Mouse (Mus musculus) liver, postnatal 0 days (tissue): ENCODE data around the gene Rhoj. TPM values are rescaled to one million over a fixed set of nuclear protein-coding genes. Genes with fewer than 3 reads are reported as not detected.

Source experiments
- ATAC-seq: fragments of 200-750 bp; cut with Nextera tagmentation; 2 replicates; pipeline ENCODE4 v1.8.0; 2017; ENCODE audit warnings: mild to moderate bottlenecking, moderate library complexity
- DNase-seq: peaks from one replicate; pipeline ENCODE4 v3.0.0-alpha.2; 2016
- H3K27ac ChIP-seq: fragments of 300-500 bp; sonication (generic); 2 replicates; pipeline ENCODE4 v1.5.1; 2014; ENCODE audit warnings: antibody characterized with exemption, moderate library complexity, mild to moderate bottlenecking, low read depth
- H3K27me3 ChIP-seq: fragments of 300-500 bp; sonication (generic); 2 replicates; pipeline ENCODE4 v1.6.1; 2014; ENCODE audit warnings: low read length, control low read depth, mixed read lengths; ENCODE audit not compliant: insufficient read depth
- H3K36me3 ChIP-seq: fragments of 300-500 bp; sonication (generic); replicated peaks from 2 replicates; pipeline ENCODE4 v1.6.1; 2014; ENCODE audit warnings: mild to moderate bottlenecking, control low read depth, low read length, moderate library complexity, mixed read lengths; ENCODE audit not compliant: insufficient read depth
- H3K4me1 ChIP-seq: fragments of 300-500 bp; sonication (generic); 2 replicates; pipeline ENCODE4 v1.6.1; 2014; ENCODE audit warnings: antibody characterized with exemption, mild to moderate bottlenecking, control low read depth; ENCODE audit not compliant: insufficient read depth
- H3K4me2 ChIP-seq: fragments of 300-500 bp; sonication (generic); 2 replicates; pipeline ENCODE4 v1.6.1; 2014; ENCODE audit warnings: low read depth, mild to moderate bottlenecking, low read length, moderate library complexity, mixed read lengths
- H3K4me3 ChIP-seq: fragments of 300-500 bp; sonication (generic); 2 replicates; pipeline ENCODE4 v1.5.1; 2014; ENCODE audit warnings: low read depth, low read length
- H3K9ac ChIP-seq: fragments of 300-500 bp; sonication (generic); replicated peaks from 2 replicates; pipeline ENCODE4 v1.6.1; 2014; ENCODE audit warnings: mild to moderate bottlenecking, moderate library complexity
- H3K9me3 ChIP-seq: fragments of 300-500 bp; sonication (generic); 2 replicates; pipeline ENCODE4 v1.6.1; 2016; ENCODE audit warnings: mild to moderate bottlenecking, control low read depth, low read length, mixed read lengths
- CTCF ChIP-seq: sonication (generic); IDR thresholded peaks from 2 replicates; pipeline ENCODE4 v1.5.1; 2016; ENCODE audit warnings: antibody characterized with exemption, low read depth
- EP300 ChIP-seq: IDR thresholded peaks from 2 replicates; pipeline ENCODE4 v1.6.1; 2016; ENCODE audit warnings: antibody characterized with exemption, low read depth, mild to moderate bottlenecking
- WGBS: fragments of 180-500 bp; shearing (Covaris S2); extraction: QIAGEN DNeasy Blood & Tissue Kit; methylation state at CpG from one replicate; pipeline ENCODE4 v1.1.7; 2014; ENCODE audit not compliant: insufficient replicate concordance; 5-methylcytosine and 5-hydroxymethylcytosine counted together
- polyA plus RNA-seq: library from polyadenylated mRNA; unstranded; fragments of >200 nt; fragmentation: Nextera tagmentation; extraction: Ambion mirVana; gene quantifications from 2 replicates; pipeline ENCODE4 v1.2.1, GENCODE M21; 2015

The Rhoj gene
- polyA plus RNA-seq: 6.8 and 7.2 TPM in 2 replicates

DNA sequence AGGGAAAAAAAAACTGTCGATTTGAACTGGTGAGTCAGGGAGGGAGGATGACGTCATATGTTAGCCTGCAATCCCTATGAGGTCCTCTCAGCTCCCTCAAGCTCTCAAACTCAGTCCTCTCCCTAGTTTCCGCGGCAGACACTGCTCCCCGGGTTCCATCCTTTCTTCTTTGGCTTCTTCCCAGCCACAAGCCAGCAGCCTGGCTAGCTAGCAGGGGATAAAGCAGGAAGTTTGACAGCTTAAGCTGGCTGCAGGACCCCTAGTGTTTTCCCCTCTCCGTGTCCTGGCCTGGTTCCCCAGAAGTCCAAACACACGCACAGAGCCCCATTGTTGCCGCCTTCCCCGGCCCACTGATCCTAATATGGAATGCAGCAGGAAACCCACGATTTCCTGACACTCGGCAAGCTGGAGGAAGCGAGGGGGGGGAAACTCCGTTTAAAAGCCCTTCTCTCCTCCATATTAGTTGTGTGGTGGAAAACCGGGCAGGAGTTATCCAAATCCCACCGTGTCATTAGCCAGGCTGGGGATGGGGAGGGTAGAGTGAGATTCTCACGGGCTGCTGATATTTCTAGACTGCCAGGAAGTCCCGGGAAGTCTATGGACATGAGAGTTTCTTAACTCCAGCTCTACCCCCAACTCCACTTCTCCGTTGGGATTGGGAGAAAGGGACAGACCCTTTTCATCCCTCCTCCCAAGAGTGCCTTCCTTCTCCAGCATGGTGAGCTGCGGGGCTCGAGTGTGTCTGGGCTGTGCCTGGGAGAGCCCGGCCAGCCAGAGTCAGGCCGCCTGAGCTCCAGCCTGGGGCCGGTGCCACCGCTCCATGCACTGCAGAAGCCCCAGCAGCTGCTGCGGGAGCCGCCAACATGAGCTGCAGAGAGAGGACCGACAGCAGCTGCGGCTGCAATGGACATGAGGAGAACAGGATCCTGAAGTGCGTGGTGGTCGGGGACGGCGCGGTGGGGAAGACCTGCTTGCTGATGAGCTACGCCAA is at the start of gene Rhoj:
TSS of gene Rhoj (plus strand) at position 362 of the 991 bp plus-strand sequence.
- H3K36me3 ChIP-seq: no peaks in the 10 kb centered on the region
- H3K27me3 ChIP-seq: peaks cover 13% of the 10 kb centered on the region; the same call in 1 of the 2 replicates
- no peak for TF ChIP-seq EP300
- TF ChIP-seq CTCF: no peak
- ATAC-seq: peak; percentile 75
- peak within 1 kb of the TSS; percentile 71 for H3K4me2 ChIP-seq
- peak; percentile 33 for DNase-seq
- H3K4me1 ChIP-seq: peaks cover 9% of the 10 kb centered on the region; the same call in 1 of the 2 replicates
- H3K4me3 ChIP-seq: peak within 1 kb of the TSS; percentile 48
- WGBS: under 1% methylated on average over 34 of the region's 34 CpGs
- H3K27ac ChIP-seq: peak within 1 kb of the TSS; percentile 74
- H3K9me3 ChIP-seq: no peaks in the 10 kb centered on the region
- H3K9ac ChIP-seq: peak within 1 kb of the TSS; percentile 59

DNA sequence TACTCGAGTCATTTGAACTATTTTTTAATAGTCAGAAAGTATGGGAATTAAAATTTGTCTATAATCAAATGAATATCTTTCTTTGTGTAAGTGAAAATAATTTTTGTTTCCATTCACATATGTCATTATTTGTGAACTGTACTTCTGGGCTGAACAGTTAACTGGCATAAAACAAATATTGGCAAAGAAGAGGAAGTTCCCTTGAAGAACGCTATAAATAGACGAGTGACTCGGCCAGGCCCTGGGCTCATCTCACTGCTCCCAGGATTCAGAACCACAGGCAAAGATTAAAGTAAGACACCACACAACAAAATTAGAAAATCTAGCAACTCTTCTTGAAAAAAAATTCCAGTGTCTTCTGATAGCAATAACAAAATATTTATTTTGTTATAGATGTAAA is 36.4 kb upstream of the Rhoj start:
- Histone ChIP-seq H3K4me2 (no peak overlapping the region), H3K27ac (no peak overlapping the region), H3K9ac (no peak overlapping the region), H3K36me3 (no peaks in the 10 kb centered on the region), H3K27me3 (no peaks in the 10 kb centered on the region), H3K4me1 (no peaks in the 10 kb centered on the region), H3K9me3 (no peaks in the 10 kb centered on the region), H3K4me3 (no peak overlapping the region)
- 24% methylated on average over 4 of the region's 4 CpGs for WGBS
- ATAC-seq: no peak
- TF ChIP-seq EP300: no peak
- TF ChIP-seq CTCF: no peak
- DNase-seq: no peak

DNA sequence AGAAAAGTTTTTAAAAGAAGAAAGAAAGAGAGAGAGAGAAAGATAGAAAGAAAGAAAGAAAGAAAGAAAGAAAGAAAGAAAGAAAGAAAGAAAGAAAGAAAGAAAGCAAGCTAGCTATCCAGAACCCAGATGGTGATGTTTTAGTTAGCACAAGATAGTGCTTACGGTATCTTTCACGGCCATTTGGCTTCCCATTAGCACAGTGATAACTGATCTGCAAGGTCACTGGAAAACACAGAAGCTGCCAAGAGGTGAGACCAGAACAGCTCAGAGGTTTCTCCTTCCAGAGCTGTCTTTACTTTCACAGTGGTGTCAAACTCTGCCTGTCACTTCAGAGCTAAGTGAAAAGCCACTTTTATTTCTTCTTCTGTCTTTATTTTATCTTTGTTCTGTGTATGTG is 32.4 kb upstream of the Rhoj start:
- Histone ChIP-seq H3K4me1 (no peaks in the 10 kb centered on the region), H3K9ac (no peak overlapping the region), H3K27me3 (no peaks in the 10 kb centered on the region), H3K4me2 (no peak overlapping the region), H3K4me3 (no peak overlapping the region), H3K9me3 (no peaks in the 10 kb centered on the region), H3K36me3 (no peaks in the 10 kb centered on the region), H3K27ac (no peak overlapping the region)
- DNase-seq (no peak), ATAC-seq (no peak)
- WGBS: 61% methylated on average over 2 of the region's 2 CpGs
- TF ChIP-seq CTCF (no peak), EP300 (no peak)

DNA sequence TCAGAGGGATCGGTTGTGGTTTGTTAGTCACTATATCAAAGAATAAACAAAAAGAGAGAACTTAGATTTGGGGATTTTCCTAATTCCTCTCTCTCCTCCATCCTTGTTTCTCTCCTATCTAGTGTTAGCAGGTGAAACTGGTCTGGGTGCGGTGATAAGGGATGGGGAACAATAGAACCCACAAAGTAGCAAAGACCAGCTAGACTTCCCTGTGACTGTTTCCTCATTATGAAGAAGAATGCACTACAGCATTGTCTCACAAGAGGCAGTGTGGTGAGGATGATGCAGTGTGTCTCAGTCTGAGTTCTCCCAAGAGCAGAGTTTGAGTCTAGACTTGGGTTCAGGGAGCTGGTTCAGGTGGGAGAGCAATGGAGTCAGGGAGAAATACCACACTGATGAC is 30.7 kb upstream of the Rhoj start:
- ATAC-seq (no peak), DNase-seq (no peak)
- Histone ChIP-seq H3K9ac (no peak overlapping the region), H3K27ac (no peak overlapping the region), H3K36me3 (no peaks in the 10 kb centered on the region), H3K4me3 (no peak overlapping the region), H3K4me2 (no peak overlapping the region), H3K9me3 (no peaks in the 10 kb centered on the region), H3K4me1 (no peaks in the 10 kb centered on the region), H3K27me3 (no peaks in the 10 kb centered on the region)
- 56% methylated on average over 2 of the region's 2 CpGs for WGBS
- TF ChIP-seq EP300: no peak
- TF ChIP-seq CTCF: no peak

DNA sequence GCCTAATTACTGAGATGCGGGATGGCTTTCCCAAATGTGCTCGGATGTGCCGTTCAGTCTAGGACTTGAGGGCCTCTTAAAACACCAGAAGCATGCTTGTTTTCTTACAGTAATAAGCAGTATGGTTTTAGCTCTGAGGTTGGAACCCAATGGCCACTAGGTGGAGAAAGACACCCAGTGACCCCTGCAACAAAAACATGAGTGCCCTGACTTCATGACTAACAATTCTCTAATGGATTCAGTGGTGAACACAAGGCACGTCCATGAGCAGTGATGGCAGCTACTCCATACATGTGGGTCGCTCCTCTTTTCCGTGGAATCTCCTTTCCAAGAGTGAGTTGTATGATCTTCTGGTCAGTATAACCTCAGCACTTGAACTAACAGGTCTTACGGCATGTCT is 27.6 kb upstream of the Rhoj start:
- Histone ChIP-seq H3K4me2 (no peak overlapping the region), H3K27me3 (no peaks in the 10 kb centered on the region), H3K9me3 (no peaks in the 10 kb centered on the region), H3K27ac (no peak overlapping the region), H3K4me1 (peaks cover 9% of the 10 kb centered on the region), H3K4me3 (no peak overlapping the region), H3K9ac (no peak overlapping the region), H3K36me3 (no peaks in the 10 kb centered on the region)
- 56% methylated on average over 7 of the region's 7 CpGs for WGBS
- ATAC-seq: no peak
- DNase-seq: no peak
- TF ChIP-seq EP300: no peak
- peak; percentile 58 for TF ChIP-seq CTCF

DNA sequence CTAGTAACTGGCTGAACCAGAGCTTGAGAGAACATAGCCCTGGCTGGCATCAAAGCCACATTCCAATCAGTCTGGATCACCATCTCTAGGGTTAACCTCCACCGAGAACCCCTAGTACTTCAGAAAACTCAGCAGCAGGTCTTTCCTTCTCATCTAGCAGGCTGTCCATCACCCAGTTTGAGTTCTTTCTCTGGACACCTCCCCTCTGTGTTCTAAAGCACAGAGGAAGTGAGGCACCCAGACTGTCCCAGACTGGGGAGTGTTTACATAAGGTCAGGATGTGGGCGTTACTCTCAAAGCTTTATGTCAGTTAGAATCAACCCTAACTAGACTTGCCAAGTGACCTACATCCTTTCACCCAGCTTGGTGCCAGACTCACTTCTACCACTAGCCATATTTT is 24.9 kb upstream of the Rhoj start:
- WGBS: 32% methylated on average over 2 of the region's 2 CpGs
- ATAC-seq: no peak

More for the DNA sequence above, 24.9 kb upstream of the Rhoj start:
- Histone ChIP-seq H3K36me3 (no peaks in the 10 kb centered on the region), H3K27ac (peak overlapping the region; percentile 29; the same call in 1 of the 2 replicates), H3K9ac (no peak overlapping the region), H3K9me3 (no peaks in the 10 kb centered on the region), H3K4me1 (peaks cover 9% of the 10 kb centered on the region), H3K4me2 (no peak overlapping the region), H3K27me3 (no peaks in the 10 kb centered on the region), H3K4me3 (no peak overlapping the region)
- DNase-seq: no peak
- no peak for TF ChIP-seq EP300
- no peak for TF ChIP-seq CTCF
